Mouse (Mus musculus) left cerebral cortex, adult 6 months (tissue): ENCODE results near the gene Ifi208. TPM values are rescaled to one million over a fixed set of nuclear protein-coding genes. Genes with fewer than 3 reads are reported as not detected.

ENCODE experiments used
- long read RNA-seq, 2 experiments: library from polyadenylated mRNA; unstranded; transcript quantifications; one replicate each; pipeline ENCODE4 v2.0.0; 2019 to 2020
- polyA plus RNA-seq: library from polyadenylated mRNA; unstranded; fragments of <200 nt; fragmentation: Nextera tagmentation; gene quantifications from 2 replicates; pipeline ENCODE4 v1.2.3, GENCODE M21; 2021

The Ifi208 gene
- 0.10 TPM in 1 of 2 replicates, not detected in the other for polyA plus RNA-seq
- long read RNA-seq, experiment 1, result 0 reads
- long read RNA-seq, experiment 2, result 0 reads

GRCm38 (mm10) chr1:173673458-173674097, at the start of gene Ifi208:
TSS of gene Ifi208 (plus strand) at chr1:173673675.

GRCm38 (mm10) chr1:173630622-173631021, 42.9 kb upstream of the Ifi208 start, which contains the start of gene Ifi209:
TSS of gene Ifi209 (plus strand) at chr1:173630917.

GRCm38 (mm10) chr1:173741656-173742055, 68.2 kb downstream of the Ifi208 start, which contains the start of gene Ifi207:
TSS of gene Ifi207 (minus strand) at chr1:173741747.

Other genes with a start within 250 kb of the Ifi208 start
- not detected in 2 replicates for gene Ifi206, start 182.6 kb upstream of the Ifi208 start, polyA plus RNA-seq
- gene Ifi214, start 137.7 kb upstream of the Ifi208 start, polyA plus RNA-seq, result not detected in 2 replicates
- gene Ifi213, start 74.4 kb upstream of the Ifi208 start, polyA plus RNA-seq, result 0.08 and 0.09 TPM in 2 replicates
- gene Ifi209, start 42.8 kb upstream of the Ifi208 start, polyA plus RNA-seq, result 0.07 and 0.10 TPM in 2 replicates
- 0.07 and 0.08 TPM in 2 replicates for gene Ifi207, start 68.1 kb downstream of the Ifi208 start, polyA plus RNA-seq
- 0.29 TPM in 2 replicates for gene Ifi204, start 93.3 kb downstream of the Ifi208 start, polyA plus RNA-seq
- 0.11 and 0.26 TPM in 2 replicates for gene Ifi211, start 239.4 kb downstream of the Ifi208 start, polyA plus RNA-seq